Mouse (Mus musculus) kidney, postnatal 25 days (tissue): ENCODE results near the gene Slc26a8.

ENCODE experiments used
- DNase-seq, 2 experiments: peaks; one replicate each; pipeline ENCODE4 v3.0.0; 2021; ENCODE audit warnings: mixed read lengths in 2 of 2

Gene Slc26a8

DNA sequence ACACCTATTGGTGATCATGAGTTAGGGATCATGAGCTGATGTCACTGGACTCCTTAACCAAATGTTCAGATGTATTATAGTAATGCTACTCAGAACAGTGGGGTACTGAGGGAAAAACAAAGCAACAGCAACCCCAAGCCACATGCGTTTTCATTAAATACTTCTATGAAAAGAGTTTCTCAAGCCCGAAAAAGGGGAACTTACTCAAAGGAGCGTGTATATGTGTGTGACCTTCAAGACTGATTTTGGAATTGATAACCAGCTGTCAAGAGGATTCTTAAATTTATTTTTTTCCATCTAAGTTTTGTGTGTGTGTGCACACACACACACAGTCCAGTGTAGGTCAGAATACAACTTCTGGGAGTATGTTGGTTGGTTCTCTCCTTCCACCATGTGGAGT is 49.9 kb downstream of the Slc26a8 start:
- no peak for DNase-seq

- peak; percentile 37 to 42 for DNase-seq
Measured at GRCm38 (mm10) chr17:28637711-28638690, 52.0 kb downstream of the Slc26a8 start.

DNA sequence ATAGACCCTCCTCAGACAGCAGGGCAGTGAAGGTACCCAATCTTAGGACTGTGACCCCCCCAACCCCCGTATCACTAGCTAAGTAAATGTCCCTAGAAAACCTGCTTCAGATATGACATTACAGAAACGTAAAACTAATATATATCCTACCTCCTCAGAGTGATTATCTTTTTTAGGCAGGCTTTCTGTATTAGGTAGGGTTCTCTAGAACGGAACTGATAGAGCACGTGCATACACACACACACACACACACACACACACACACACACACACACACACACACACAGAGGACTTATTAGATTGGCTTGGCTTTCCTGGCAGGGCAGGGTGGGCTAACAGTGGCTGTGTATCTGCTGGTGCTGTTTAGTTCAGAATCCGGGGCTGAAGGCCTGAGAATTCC is 54.2 kb downstream of the Slc26a8 start:
- DNase-seq, result no peak

DNA sequence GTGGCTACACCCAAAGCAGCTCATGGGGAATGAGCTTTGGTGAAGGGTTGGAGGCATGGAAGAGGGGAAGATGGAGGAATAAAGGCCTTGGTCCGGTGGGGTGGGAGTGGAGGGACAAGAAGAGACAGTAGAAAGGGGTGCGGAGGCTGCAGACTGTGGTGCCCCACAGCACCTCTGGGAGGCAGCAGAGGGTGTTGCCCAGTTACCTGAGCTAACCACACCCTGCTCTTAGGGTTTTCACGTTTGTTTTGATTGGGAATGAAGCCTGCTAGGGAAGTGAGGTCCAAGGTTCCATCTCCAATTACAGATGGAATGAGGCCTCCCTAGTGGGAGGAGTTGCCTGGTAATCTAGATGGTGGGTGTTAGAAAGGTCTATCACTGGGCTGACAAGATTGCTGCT is 60.9 kb downstream of the Slc26a8 start:
- no peak for DNase-seq

- peak; percentile 48 to 55 for DNase-seq
Measured at GRCm38 (mm10) chr17:28628248-28629124, 61.5 kb downstream of the Slc26a8 start.

DNA sequence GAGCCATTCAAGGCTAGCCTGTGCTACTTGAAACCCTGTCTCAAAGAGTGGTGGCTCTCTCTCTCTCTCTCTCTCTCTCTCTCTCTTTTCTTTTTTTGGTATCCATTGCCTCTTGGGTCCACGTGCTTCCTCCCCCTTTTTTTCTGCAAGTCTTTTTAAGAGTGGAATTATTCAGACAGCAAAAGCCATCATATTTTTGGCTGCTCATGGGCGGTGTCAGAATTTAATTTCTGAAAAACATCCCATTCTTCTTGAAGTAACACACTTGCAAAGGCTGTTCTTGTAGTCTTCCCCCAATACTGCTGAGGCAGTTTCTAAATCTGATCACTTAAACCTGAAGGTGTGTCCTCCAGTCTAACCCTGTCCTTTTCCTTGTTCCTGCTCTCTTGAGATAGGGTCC is 63.1 kb downstream of the Slc26a8 start:
- DNase-seq, result no peak

DNA sequence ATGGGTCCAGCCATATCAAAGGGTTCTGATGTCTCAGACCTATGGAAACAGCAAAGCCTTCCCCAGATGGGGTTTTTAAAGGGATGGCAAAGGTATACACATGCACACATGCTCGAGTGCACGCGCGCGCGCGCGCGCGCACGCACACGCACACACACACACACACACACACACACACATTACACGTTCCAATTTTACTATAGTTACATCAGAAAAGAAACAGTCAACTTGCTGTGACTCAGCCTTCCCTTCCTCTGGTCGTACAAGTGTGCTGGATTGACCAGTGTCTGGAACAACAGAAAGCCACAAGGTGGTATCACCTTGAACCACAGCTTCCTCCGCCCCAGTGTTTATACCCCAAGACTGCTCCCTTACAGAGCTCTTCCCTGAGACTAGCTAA is 64.7 kb downstream of the Slc26a8 start:
- no peak for DNase-seq

- DNase-seq, result no peak
Measured at GRCm38 (mm10) chr17:28624841-28625240, 65.2 kb downstream of the Slc26a8 start.

DNA sequence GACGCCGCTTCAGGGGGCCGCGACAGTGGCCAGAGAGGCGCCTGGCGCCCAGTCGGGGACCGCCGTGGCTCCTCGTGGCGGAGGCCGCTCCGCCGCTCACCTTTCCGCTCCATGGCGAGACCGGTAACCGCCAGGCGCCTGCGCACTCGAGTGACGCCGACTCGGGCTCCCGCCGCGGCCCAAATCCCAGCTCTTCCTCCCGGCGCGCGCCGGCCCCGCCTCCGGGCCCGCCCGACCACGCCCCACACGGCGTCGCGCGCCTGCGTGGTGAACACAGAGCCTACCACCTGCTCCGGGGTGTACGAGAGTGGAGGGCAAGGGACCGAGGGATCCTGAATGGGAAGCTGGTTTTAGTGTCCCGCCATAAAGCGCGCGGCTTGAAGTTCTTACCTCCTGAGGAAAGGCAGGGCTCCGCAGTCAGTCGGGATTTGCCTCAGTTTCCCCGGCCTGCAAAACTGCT is 67.7 kb downstream of the Slc26a8 start, which contains the start of gene Srpk1:
Srpk1 (minus strand) TSS at position 410 of the 460 bp plus-strand sequence.
- DNase-seq, result peak; percentile 93 to 96

DNA sequence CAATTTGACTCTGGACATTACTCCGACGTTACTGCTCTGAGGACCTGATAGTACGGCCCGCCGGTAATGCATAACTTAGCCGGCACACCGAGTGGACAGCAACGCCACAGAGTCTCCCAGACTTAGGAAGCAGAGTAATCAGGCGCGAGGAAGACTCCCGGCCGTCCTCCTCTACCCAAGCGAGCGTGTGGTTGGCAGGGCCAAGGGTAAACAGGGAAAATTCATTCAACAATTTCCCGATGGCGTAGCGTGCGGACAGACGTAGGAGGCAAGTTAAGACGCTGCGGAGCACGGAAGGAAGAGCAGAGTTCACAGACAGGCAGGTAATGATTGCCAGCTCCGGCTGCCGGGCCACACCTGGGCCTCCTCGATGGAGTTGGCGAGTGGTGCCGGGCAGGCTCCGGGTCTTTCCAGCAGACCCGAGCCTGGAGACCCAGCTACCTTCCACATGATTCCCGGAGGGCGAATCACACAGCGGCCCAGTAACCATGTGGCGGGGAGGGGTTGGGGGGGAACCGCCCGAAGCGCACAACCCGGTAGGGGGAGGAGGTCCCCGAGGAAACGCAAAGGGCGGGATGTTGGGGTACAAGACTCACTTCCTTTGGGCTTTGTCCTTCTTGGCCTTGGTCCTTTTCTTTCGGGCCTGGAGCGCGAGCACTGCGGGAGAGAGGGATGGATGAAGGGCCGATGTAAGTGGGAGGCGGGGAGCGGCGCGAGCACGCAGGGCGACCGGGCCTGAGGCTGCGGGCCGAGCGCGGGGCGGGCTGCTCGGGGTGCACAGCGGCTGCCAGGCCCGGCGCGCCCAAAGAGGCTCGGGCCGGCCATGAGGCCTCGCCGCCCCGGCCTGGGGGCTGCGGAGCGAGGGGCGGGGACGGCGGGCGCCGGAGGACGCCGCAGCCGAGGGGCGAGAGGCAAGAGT is 68.4 kb downstream of the Slc26a8 start:
- peak; percentile 68 to 88 for DNase-seq

- no peak for DNase-seq
Measured at GRCm38 (mm10) chr17:28618775-28619174, 71.3 kb downstream of the Slc26a8 start.

DNA sequence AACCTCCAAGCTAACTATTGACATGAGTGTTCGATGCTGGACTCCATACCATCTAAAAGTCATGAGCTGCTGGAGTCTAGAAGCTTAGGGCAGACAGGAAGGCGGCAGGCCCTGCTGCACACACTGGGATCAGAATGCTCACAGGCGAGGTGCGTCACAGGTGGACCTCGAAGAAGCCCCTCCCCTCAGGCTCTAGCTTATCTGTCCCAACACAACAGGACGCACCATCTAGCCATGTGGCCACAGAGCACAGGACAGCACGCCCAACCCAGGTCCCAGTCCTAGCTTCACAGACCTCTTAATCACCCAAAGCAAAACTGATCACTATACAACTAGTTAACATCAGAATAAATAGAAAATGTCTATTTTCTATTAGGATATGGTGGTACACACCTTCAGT is 71.9 kb downstream of the Slc26a8 start:
- no peak for DNase-seq

DNA sequence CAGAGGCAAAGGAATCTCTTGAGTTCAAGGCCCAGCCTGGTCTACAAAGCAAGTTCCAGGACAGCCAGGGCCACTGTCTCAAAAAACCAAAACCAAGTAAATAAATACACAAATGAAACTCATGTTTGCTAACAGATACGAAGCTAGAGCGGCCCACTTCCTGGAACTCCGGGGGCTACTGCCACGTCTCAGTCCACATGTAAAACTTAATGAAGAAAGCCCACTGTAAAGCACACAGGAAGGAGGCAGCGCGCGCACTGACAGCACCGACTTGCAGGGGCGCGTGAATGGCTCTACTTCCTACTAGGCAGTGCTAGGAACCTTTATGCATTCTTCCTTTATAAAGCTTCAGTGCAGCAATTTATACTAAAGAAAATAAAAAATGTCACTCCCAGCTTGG is 72.4 kb downstream of the Slc26a8 start:
- DNase-seq, result no peak

DNA sequence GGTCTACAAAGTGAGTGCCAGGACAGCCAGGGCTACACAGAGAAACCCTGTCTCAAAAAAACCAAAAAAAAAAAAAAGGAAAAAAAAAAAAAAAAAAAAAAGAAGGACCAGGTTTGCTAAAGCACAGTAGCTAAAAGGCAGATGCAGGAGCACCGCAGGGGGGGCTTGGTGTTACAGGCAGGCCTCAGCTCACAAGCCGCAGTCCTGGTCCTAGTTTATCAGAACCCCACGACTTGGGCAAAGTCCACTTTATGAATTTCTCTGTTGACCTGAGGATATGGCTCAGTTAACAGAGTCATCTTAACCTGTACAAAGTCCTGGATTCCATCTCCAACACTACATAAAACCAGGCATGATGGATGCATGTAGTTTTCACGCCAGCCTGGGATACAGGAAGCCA is 74.7 kb downstream of the Slc26a8 start:
- DNase-seq, result peak in 1 of 2 experiments; percentile 20

DNA sequence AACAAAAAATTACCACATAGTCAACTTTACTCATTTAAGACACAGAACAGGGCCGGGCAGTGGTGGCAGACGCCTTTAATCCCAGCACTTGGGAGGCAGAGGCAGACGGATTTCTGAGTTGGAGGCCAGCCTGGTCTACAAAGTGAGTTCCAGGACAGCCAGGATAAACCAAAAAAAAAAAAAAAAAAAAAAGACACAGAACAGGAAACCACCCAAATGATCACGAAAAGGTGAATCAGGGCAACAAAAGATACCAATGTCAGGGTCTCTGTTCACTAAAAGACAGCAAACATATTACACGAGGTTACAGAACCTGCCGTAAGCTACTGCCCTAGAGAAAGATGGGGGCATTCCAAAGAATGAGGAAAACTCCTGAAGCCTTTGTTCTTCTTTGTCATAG is 76.9 kb downstream of the Slc26a8 start:
- DNase-seq, result no peak

GRCm38 (mm10) chr17:28612603-28613002 is 77.4 kb downstream of the Slc26a8 start:
- DNase-seq, result no peak

DNA sequence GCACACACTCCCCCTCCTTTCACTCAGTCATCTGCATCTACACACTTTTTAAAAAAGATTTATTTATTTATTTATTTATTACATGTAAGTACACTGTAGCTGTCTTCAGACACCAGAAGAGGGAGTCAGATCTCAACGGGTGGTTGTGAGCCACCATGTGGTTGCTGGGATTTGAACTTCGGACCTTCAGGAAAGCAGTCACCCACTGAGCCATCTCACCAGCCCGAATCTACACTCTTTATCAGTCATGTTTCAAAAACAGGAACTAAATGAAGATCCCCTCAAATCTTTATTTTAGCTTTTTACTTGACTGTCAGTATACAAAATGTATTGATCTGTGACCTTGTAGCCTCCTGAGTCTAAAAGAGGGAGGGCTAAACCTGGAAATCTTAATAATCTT is 80.5 kb downstream of the Slc26a8 start:
- DNase-seq, result no peak

- no peak for DNase-seq
Measured at GRCm38 (mm10) chr17:28601557-28602250, 88.3 kb downstream of the Slc26a8 start.

GRCm38 (mm10) chr17:28600780-28601179 is 89.3 kb downstream of the Slc26a8 start:
- DNase-seq, result no peak

- no peak for DNase-seq
Measured at GRCm38 (mm10) chr17:28593965-28594364, 96.1 kb downstream of the Slc26a8 start.

GRCm38 (mm10) chr17:28592998-28593397 is 97.0 kb downstream of the Slc26a8 start:
- peak; percentile 75 to 79 for DNase-seq

- DNase-seq, result no peak
Measured at GRCm38 (mm10) chr17:28591476-28591875, 98.6 kb downstream of the Slc26a8 start.
